Mouse (Mus musculus): ENCODE results near the gene Adipoq.

DNA sequence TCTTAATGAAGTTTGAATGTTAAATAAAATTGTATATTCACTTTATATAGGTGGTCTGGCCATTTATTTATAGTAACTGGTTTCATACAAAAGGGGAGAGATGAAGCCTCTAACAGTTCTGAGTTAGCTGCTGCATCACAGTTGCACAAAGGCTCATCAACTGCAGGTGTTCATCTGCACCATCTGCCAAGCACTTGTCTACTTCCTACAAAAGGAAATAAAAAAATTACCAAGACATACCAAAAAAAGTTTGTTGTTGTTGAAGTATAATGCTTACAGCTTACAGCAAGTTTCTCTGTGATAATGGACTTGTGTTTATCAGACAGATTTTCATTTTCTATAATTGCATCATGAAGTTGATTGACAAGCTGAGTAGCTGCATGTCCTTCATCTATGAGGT is 32.4 kb upstream of the Adipoq start:
- no peak for TF ChIP-seq CTCF (IDR thresholded peaks at IDR 0.05; ENCODE audit: extremely low read depth, insufficient read depth, insufficient read length, insufficient replicate concordance)
- no peak for TF ChIP-seq POLR2A (IDR thresholded peaks at IDR 0.05; ENCODE audit: low read depth, low read length)
